Mouse (Mus musculus): Measurements from ENCODE around the gene Thap8. TPM values are rescaled to one million over a fixed set of nuclear protein-coding genes. Genes with fewer than 3 reads are reported as not detected.

The Thap8 gene
- polyA plus RNA-seq, 1 experiment, result not detected

- WGBS, result 67% methylated on average over 18 of the region's 18 CpGs
- Histone ChIP-seq H3K4me1 (ENCODE audit: control insufficient read depth, insufficient read depth, low read length) (no peaks in the 10 kb centered on the region), H3K27me3 (replicated peaks; ENCODE audit: control insufficient read depth, insufficient read depth, low read length) (no peaks in the 10 kb centered on the region), H3K27ac (ENCODE audit: insufficient read depth, low read depth, low read length) (no peak overlapping the region), H3K4me3 (ENCODE audit: insufficient read depth, low read depth, low read length) (no peak overlapping the region), H3K36me3 (ENCODE audit: control insufficient read depth, insufficient read depth, low read length) (no peaks in the 10 kb centered on the region)
- no peak for DNase-seq
- TF ChIP-seq CTCF (conservative IDR thresholded peaks at IDR 0.05; ENCODE audit: insufficient read depth, insufficient read length, low read depth, low read length), result no peak
- no peak for TF ChIP-seq POLR2A (IDR thresholded peaks at IDR 0.05; ENCODE audit: low read depth, low read length)
These were observed 52.8 kb downstream of the Thap8 start for GRCm38 (mm10) chr7:30332622-30333259.

GRCm38 (mm10) chr7:30333436-30333835, 53.5 kb downstream of the Thap8 start:
- Histone ChIP-seq H3K27ac (ENCODE audit: insufficient read depth, low read depth, low read length) (no peak overlapping the region), H3K27me3 (replicated peaks; ENCODE audit: control insufficient read depth, insufficient read depth, low read length) (no peaks in the 10 kb centered on the region), H3K4me3 (ENCODE audit: insufficient read depth, low read depth, low read length) (no peak overlapping the region), H3K4me1 (ENCODE audit: control insufficient read depth, insufficient read depth, low read length) (no peaks in the 10 kb centered on the region), H3K36me3 (ENCODE audit: control insufficient read depth, insufficient read depth, low read length) (no peaks in the 10 kb centered on the region)
- peak; percentile 95 for DNase-seq
- TF ChIP-seq POLR2A (IDR thresholded peaks at IDR 0.05; ENCODE audit: low read depth, low read length) (no peak), CTCF (conservative IDR thresholded peaks at IDR 0.05; ENCODE audit: insufficient read depth, insufficient read length, low read depth, low read length) (no peak)
- WGBS, result 9% methylated on average over 4 of the region's 4 CpGs

- Histone ChIP-seq H3K4me3 (ENCODE audit: insufficient read depth, low read depth, low read length) (no peak overlapping the region), H3K27me3 (replicated peaks; ENCODE audit: control insufficient read depth, insufficient read depth, low read length) (no peaks in the 10 kb centered on the region), H3K36me3 (ENCODE audit: control insufficient read depth, insufficient read depth, low read length) (no peaks in the 10 kb centered on the region), H3K4me1 (ENCODE audit: control insufficient read depth, insufficient read depth, low read length) (no peaks in the 10 kb centered on the region), H3K27ac (ENCODE audit: insufficient read depth, low read depth, low read length) (no peak overlapping the region)
- no peak for TF ChIP-seq CTCF (conservative IDR thresholded peaks at IDR 0.05; ENCODE audit: insufficient read depth, insufficient read length, low read depth, low read length)
- TF ChIP-seq POLR2A (IDR thresholded peaks at IDR 0.05; ENCODE audit: low read depth, low read length), result no peak
- no peak for DNase-seq
- WGBS, result 81% methylated on average over 5 of the region's 5 CpGs
These were observed 54.7 kb downstream of the Thap8 start for GRCm38 (mm10) chr7:30334563-30334962.

- Histone ChIP-seq H3K36me3 (ENCODE audit: control insufficient read depth, insufficient read depth, low read length) (no peaks in the 10 kb centered on the region), H3K27ac (ENCODE audit: insufficient read depth, low read depth, low read length) (no peak overlapping the region), H3K4me3 (ENCODE audit: insufficient read depth, low read depth, low read length) (no peak overlapping the region), H3K27me3 (replicated peaks; ENCODE audit: control insufficient read depth, insufficient read depth, low read length) (no peaks in the 10 kb centered on the region), H3K4me1 (ENCODE audit: control insufficient read depth, insufficient read depth, low read length) (no peaks in the 10 kb centered on the region)
- TF ChIP-seq CTCF (conservative IDR thresholded peaks at IDR 0.05; ENCODE audit: insufficient read depth, insufficient read length, low read depth, low read length), result no peak
- TF ChIP-seq POLR2A (IDR thresholded peaks at IDR 0.05; ENCODE audit: low read depth, low read length), result no peak
- DNase-seq, result no peak
- WGBS, result 42% methylated on average over 6 of the region's 6 CpGs
These were observed 55.8 kb downstream of the Thap8 start for GRCm38 (mm10) chr7:30335688-30336087.

- Histone ChIP-seq H3K36me3 (ENCODE audit: control insufficient read depth, insufficient read depth, low read length) (no peaks in the 10 kb centered on the region), H3K4me1 (ENCODE audit: control insufficient read depth, insufficient read depth, low read length) (no peaks in the 10 kb centered on the region), H3K27me3 (replicated peaks; ENCODE audit: control insufficient read depth, insufficient read depth, low read length) (no peaks in the 10 kb centered on the region), H3K4me3 (ENCODE audit: insufficient read depth, low read depth, low read length) (no peak overlapping the region), H3K27ac (ENCODE audit: insufficient read depth, low read depth, low read length) (no peak overlapping the region)
- DNase-seq, result peak; percentile 81
- 1% methylated on average over 9 of the region's 9 CpGs for WGBS
- TF ChIP-seq POLR2A (IDR thresholded peaks at IDR 0.05; ENCODE audit: low read depth, low read length), result no peak
- peak; percentile 96 for TF ChIP-seq CTCF (conservative IDR thresholded peaks at IDR 0.05; ENCODE audit: insufficient read depth, insufficient read length, low read depth, low read length)
These were observed 56.5 kb downstream of the Thap8 start for GRCm38 (mm10) chr7:30336384-30336783.

GRCm38 (mm10) chr7:30339432-30340109, 59.7 kb downstream of the Thap8 start:
- Histone ChIP-seq H3K4me1 (ENCODE audit: control insufficient read depth, insufficient read depth, low read length) (no peaks in the 10 kb centered on the region), H3K27ac (ENCODE audit: insufficient read depth, low read depth, low read length) (no peak overlapping the region), H3K4me3 (ENCODE audit: insufficient read depth, low read depth, low read length) (no peak overlapping the region), H3K36me3 (ENCODE audit: control insufficient read depth, insufficient read depth, low read length) (no peaks in the 10 kb centered on the region), H3K27me3 (replicated peaks; ENCODE audit: control insufficient read depth, insufficient read depth, low read length) (no peaks in the 10 kb centered on the region)
- TF ChIP-seq POLR2A (IDR thresholded peaks at IDR 0.05; ENCODE audit: low read depth, low read length), result no peak
- 75% methylated on average over 5 of the region's 5 CpGs for WGBS
- no peak for DNase-seq

Other genes starting within 250 kb of the Thap8 start
- 1.7 and 1.9 TPM in 2 replicates for gene Zfp14, start 228.7 kb upstream of the Thap8 start, polyA plus RNA-seq (2012; rRNA removed)
- 0.29 and 0.42 TPM in 2 replicates for gene Zfp82, start 207.2 kb upstream of the Thap8 start, polyA plus RNA-seq (2012; rRNA removed)
- gene Gm26920, start 189.7 kb upstream of the Thap8 start, polyA plus RNA-seq (2012; rRNA removed), result 0.07 TPM in 1 of 2 replicates, not detected in the other
- gene Zfp566, start 189.6 kb upstream of the Thap8 start, polyA plus RNA-seq (2012; rRNA removed), result 1.4 and 2.1 TPM in 2 replicates
- gene Zfp260, start 185.3 kb upstream of the Thap8 start, polyA plus RNA-seq (2012; rRNA removed), result 13.2 and 18.1 TPM in 2 replicates
- 0.64 and 1.4 TPM in 2 replicates for gene Zfp382, start 158.2 kb upstream of the Thap8 start, polyA plus RNA-seq (2012; rRNA removed)
- 11.1 and 11.8 TPM in 2 replicates for gene Zfp146, start 110.3 kb upstream of the Thap8 start, polyA plus RNA-seq (2012; rRNA removed)
- gene Cox7a1, start 96.0 kb upstream of the Thap8 start, polyA plus RNA-seq (2012; rRNA removed), result 76.0 and 141 TPM in 2 replicates
- 724 and 781 TPM in 2 replicates for gene Capns1, start 81.3 kb upstream of the Thap8 start, polyA plus RNA-seq (2012; rRNA removed)
- gene Polr2i, start 48.1 kb upstream of the Thap8 start, polyA plus RNA-seq (2012; rRNA removed), result 187 and 196 TPM in 2 replicates
- gene Tbcb, start 47.8 kb upstream of the Thap8 start, polyA plus RNA-seq (2012; rRNA removed), result 51.8 and 72.2 TPM in 2 replicates
- gene Ovol3, start 44.4 kb upstream of the Thap8 start, polyA plus RNA-seq (2012; rRNA removed), result 0.19 and 0.27 TPM in 2 replicates
- gene Wdr62, start 325 bp downstream of the Thap8 start, polyA plus RNA-seq (2012; rRNA removed), result 5.8 and 7.2 TPM in 2 replicates
- gene Clip3, start 11.6 kb downstream of the Thap8 start, polyA plus RNA-seq (2012; rRNA removed), result 4.2 and 4.9 TPM in 2 replicates
- gene Alkbh6, start 28.6 kb downstream of the Thap8 start, polyA plus RNA-seq (2012; rRNA removed), result 99.0 and 122 TPM in 2 replicates
- 162 and 170 TPM in 2 replicates for gene Syne4, start 34.7 kb downstream of the Thap8 start, polyA plus RNA-seq (2012; rRNA removed)
- gene E130208F15Rik, start 41.6 kb downstream of the Thap8 start, polyA plus RNA-seq (2012; rRNA removed), result 0.42 and 1.1 TPM in 2 replicates
- 26.4 and 27.3 TPM in 2 replicates for gene Sdhaf1, start 43.8 kb downstream of the Thap8 start, polyA plus RNA-seq (2012; rRNA removed)
- gene Lrfn3, start 82.7 kb downstream of the Thap8 start, polyA plus RNA-seq (2012; rRNA removed), result 9.6 and 11.6 TPM in 2 replicates
- gene Tyrobp, start 133.7 kb downstream of the Thap8 start, polyA plus RNA-seq (2012; rRNA removed), result 51.3 and 83.0 TPM in 2 replicates
- 3.7 and 12.0 TPM in 2 replicates for gene Hcst, start 139.8 kb downstream of the Thap8 start, polyA plus RNA-seq (2012; rRNA removed)
- 1.8 and 3.1 TPM in 2 replicates for gene Nfkbid, start 141.6 kb downstream of the Thap8 start, polyA plus RNA-seq (2012; rRNA removed)
- gene Aplp1, start 165.4 kb downstream of the Thap8 start, polyA plus RNA-seq (2012; rRNA removed), result 13.0 and 14.2 TPM in 2 replicates
- gene Kirrel2, start 177.6 kb downstream of the Thap8 start, polyA plus RNA-seq (2012; rRNA removed), result 0.30 and 0.33 TPM in 2 replicates
- gene Nphs1, start 178.2 kb downstream of the Thap8 start, polyA plus RNA-seq (2012; rRNA removed), result 39.9 and 41.1 TPM in 2 replicates
- 218 and 246 TPM in 2 replicates for gene Prodh2, start 213.5 kb downstream of the Thap8 start, polyA plus RNA-seq (2012; rRNA removed)

Measured in kidney, adult 2 months (tissue).